9 mouse cellular contexts compared by ENCODE assay signal in the genomic region with DNA sequence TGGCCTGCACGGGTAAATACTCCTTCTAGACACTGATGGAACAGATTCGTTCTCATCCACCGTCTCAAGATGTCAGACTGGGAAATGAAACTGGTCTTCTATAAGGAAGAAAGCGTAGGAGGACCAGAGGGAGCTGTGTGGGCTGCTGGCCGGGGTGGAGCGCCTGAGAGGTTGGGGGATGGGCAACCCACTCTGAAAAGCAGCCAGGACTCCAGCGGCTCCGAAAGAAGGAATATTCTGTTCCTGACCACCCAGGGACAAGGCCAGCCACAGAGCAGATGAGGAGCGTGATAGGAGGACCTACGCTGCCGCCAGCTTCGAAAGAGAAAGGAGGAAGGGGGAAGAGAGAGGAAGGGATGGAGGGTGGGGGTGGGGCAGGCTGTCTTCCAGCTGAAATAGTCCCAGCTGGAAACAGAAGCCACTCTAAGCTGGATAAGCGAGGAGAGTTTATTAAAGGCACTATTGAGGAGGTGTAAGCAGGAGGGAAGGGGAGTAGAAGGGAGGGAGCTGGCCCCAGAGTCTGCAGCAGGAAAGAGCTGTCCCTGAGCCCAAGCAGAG. TPM values are rescaled to one million over a fixed set of nuclear protein-coding genes. Genes with fewer than 3 reads are reported as not detected.
A peak's percentile ranks its signal among the peaks of the same experiment; 100 is the strongest.
DNase-seq lines count a peak whose midpoint lies in the region; ATAC-seq and TF ChIP-seq lines count a peak whose summit lies in the region.
"Had no signal": no experiment of that assay in that cellular context is flagged by ENCODE, and none has a peak within 500 bp of the region (broad histone marks: within the 10 kb centered on the region; RNA-seq: fewer than 3 reads in every experiment).

No protein-coding gene starts in this region.

- no peaks in the 10 kb centered on the region for H3K36me3 ChIP-seq in liver, postnatal 0 days (replicated peaks; ENCODE audit: insufficient read depth, low read length)
- H3K36me3 ChIP-seq in neural tube, embryonic 14.5 days (ENCODE audit: control insufficient read depth, insufficient read depth, low read length), result no peaks in the 10 kb centered on the region

- H3K4me3 ChIP-seq in layer of hippocampus, adult 2 months, result peak overlapping the region; percentile 42
- H3K4me3 ChIP-seq in liver, postnatal 0 days (ENCODE audit: low read depth, low read length), result peak overlapping the region; percentile 44
- peak overlapping the region; percentile 9; the same call in 1 of the 2 replicates for H3K4me3 ChIP-seq in neural tube, embryonic 14.5 days (ENCODE audit: low read depth, low read length)

- H3K27me3 ChIP-seq in liver, postnatal 0 days (ENCODE audit: insufficient read depth, low read length), result no peaks in the 10 kb centered on the region
- H3K27me3 ChIP-seq in neural tube, embryonic 14.5 days (ENCODE audit: control insufficient read depth, insufficient read depth, low read length), result no peaks in the 10 kb centered on the region
- H3K27me3 ChIP-seq: Patski had no signal

- intact Hi-C loops in heart, postnatal 36 days (cut with DNase I), result loop anchor here (1.0 kb wide), 2 partner anchors 17 to 32 kb away; no protein-coding TSS in a partner anchor

- peak; percentile 20 for DNase-seq in ES-CJ7 (ENCODE audit: low read depth, low spot score)
- DNase-seq in cerebellum, adult 9-11 months, result peak; percentile 55
- DNase-seq in frontal cortex, adult 2 months (ENCODE audit: extremely low spot score in 1 of 2, low spot score in 1 of 2), result peak; percentile 75 to 81
- peak; percentile 77 to 83 for DNase-seq in heart, postnatal 36 days
- DNase-seq in layer of hippocampus, adult 2 months (ENCODE audit: low spot score in 2 of 2), result peak; percentile 72 to 80
- DNase-seq in liver, postnatal 0 days, result peak; percentile 44
- DNase-seq in urinary bladder, postnatal 25 days (ENCODE audit: low spot score), result peak; percentile 38

- peak overlapping the region; percentile 46; the same call in 1 of the 2 replicates for H3K9ac ChIP-seq in liver, postnatal 0 days (replicated peaks)
- H3K9ac ChIP-seq in neural tube, embryonic 14.5 days (replicated peaks; ENCODE audit: low read depth, low read length), result no peak overlapping the region

- H3K4me1 ChIP-seq in liver, postnatal 0 days (ENCODE audit: insufficient read depth), result peaks cover 14% of the 10 kb centered on the region
- H3K4me1 ChIP-seq in neural tube, embryonic 14.5 days (ENCODE audit: control insufficient read depth, insufficient read depth, low read length), result peaks cover 10% of the 10 kb centered on the region; the same call in 1 of the 2 replicates

- H3K4me2 ChIP-seq in liver, postnatal 0 days (ENCODE audit: low read depth, low read length), result peak overlapping the region; percentile 67
- peak overlapping the region; percentile 48 for H3K4me2 ChIP-seq in neural tube, embryonic 14.5 days (ENCODE audit: low read depth, low read length)

- peak; percentile 21; the same call in 1 of the 2 replicates for ATAC-seq in liver, postnatal 0 days
- peak; percentile 79 for ATAC-seq in neural tube, embryonic 14.5 days (ENCODE audit: low read depth)
- ATAC-seq: Patski had no signal

- peak overlapping the region; percentile 95 for H3K27ac ChIP-seq in layer of hippocampus, adult 2 months
- H3K27ac ChIP-seq in liver, postnatal 0 days (ENCODE audit: low read depth), result peak overlapping the region; percentile 86
- peak overlapping the region; percentile 67 for H3K27ac ChIP-seq in neural tube, embryonic 14.5 days (ENCODE audit: low read depth, low read length)

- 2% methylated on average over 13 of the region's 13 CpGs for WGBS in liver, postnatal 0 days (ENCODE audit: insufficient replicate concordance)
- 0% methylated on average over 13 of the region's 13 CpGs for WGBS in neural tube, embryonic 14.5 days

- no peaks in the 10 kb centered on the region for H3K9me3 ChIP-seq in liver, postnatal 0 days (ENCODE audit: low read length)
- no peaks in the 10 kb centered on the region for H3K9me3 ChIP-seq in neural tube, embryonic 14.5 days (ENCODE audit: control insufficient read depth, low read length)

- TF ChIP-seq EP300 in liver, postnatal 0 days (IDR thresholded peaks at IDR 0.05; ENCODE audit: low read depth), result no peak

- no peak for TF ChIP-seq CTCF in layer of hippocampus, adult 2 months (conservative IDR thresholded peaks at IDR 0.05)
- no peak for TF ChIP-seq CTCF in liver, postnatal 0 days (IDR thresholded peaks at IDR 0.05; ENCODE audit: low read depth)

RNA-seq across cellular contexts. Expression of gene Skor1, which starts 56.7 kb away (rescaled TPM):
- polyA plus RNA-seq in frontal cortex, adult 2 months (2012; rRNA removed), result 0.11 and 0.14 TPM in 2 replicates
- total RNA-seq in heart, postnatal 36 days (2021), result under 1 TPM; 0.08 TPM
- under 1 TPM; 0.20 to 0.27 TPM for total RNA-seq in layer of hippocampus, adult 2 months (2021)
- polyA plus RNA-seq in liver, postnatal 0 days (2015; fragmentation: Nextera tagmentation; extraction: Ambion mirVana), result not detected in 2 replicates
- polyA plus RNA-seq in neural tube, embryonic 14.5 days (2014; fragmentation: Nextera tagmentation; extraction: Ambion mirVana), result 22.7 and 23.2 TPM in 2 replicates

Comparison
In these comparisons a context has a peak if more than half of its experiments do, and no peak if none do; other contexts are left out.
1. Peak in every context shown above with its lines: DNase-seq, ATAC-seq, H3K4me3 ChIP-seq and H3K27ac ChIP-seq.
2. DNase-seq: peak in every context shown above with its lines; median percentile 80 in heart, postnatal 36 days; 78 in frontal cortex, adult 2 months; 76 in layer of hippocampus, adult 2 months; 55 in cerebellum, adult 9-11 months; 44 in liver, postnatal 0 days; 38 in urinary bladder, postnatal 25 days; 20 in ES-CJ7.
3. RNA of gene Skor1, which starts 56.7 kb away (polyA plus RNA-seq): 22.7 to 23.2 TPM in neural tube, embryonic 14.5 days; 0.11 to 0.14 TPM in frontal cortex, adult 2 months and not detected in liver, postnatal 0 days; every median in the first group is over 10 times any median in the second.